Mouse (Mus musculus): ENCODE data around the gene Gnptg.

GRCm38 (mm10) chr17:25230700-25231099 lies 9.2 kb downstream of the Gnptg start:
- TF ChIP-seq CTCF (IDR thresholded peaks at IDR 0.05; ENCODE audit: borderline replicate concordance, control insufficient read depth, extremely low read depth, insufficient read depth, low read length, poor library complexity) (no peak), POLR2A (IDR thresholded peaks at IDR 0.05; ENCODE audit: control insufficient read depth, extremely low read depth, insufficient read depth, low read length, poor library complexity) (no peak)

All from thymus, adult 2 months (tissue).